Mouse (Mus musculus): Measurements from ENCODE around the gene Bbs10.

DNA sequence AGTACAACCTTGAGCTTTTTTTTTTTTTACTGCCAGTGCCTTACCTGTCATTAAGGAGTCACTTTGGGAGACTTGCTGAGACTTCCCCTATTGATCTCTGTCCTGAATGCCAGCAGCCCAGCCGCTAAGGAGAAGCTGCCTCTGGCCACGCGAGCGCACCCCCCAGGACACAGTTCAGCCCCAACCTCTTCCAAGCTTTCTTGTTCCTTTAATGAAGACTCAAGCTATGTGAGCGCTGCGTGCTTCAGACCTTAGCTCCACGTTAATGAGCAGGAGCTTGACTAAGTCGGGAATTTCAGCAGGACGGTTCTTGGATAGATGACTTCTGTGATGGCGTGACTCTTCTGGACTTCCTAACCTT, 37.9 kb downstream of the Bbs10 start:
- TF ChIP-seq CTCF (IDR thresholded peaks at IDR 0.05; ENCODE audit: low read depth) (no peak), EP300 (IDR thresholded peaks at IDR 0.05; ENCODE audit: low read depth) (no peak)
